Mouse (Mus musculus): Measurements from ENCODE around the gene Syngap1.

Gene Syngap1

GRCm38 (mm10) chr17:26953726-26954125, 12.7 kb downstream of the Syngap1 start:
- DNase-seq (ENCODE audit: low spot score in 2 of 2): no peak

- no peak for DNase-seq (ENCODE audit: low spot score in 2 of 2)
Observed at GRCm38 (mm10) chr17:26956309-26956708, 15.3 kb downstream of the Syngap1 start.

GRCm38 (mm10) chr17:26956895-26957294, 15.8 kb downstream of the Syngap1 start:
- DNase-seq (ENCODE audit: low spot score in 2 of 2): no peak

GRCm38 (mm10) chr17:26957872-26958271, 16.8 kb downstream of the Syngap1 start:
- no peak for DNase-seq (ENCODE audit: low spot score in 2 of 2)

GRCm38 (mm10) chr17:26958880-26959279, 17.8 kb downstream of the Syngap1 start:
- DNase-seq (ENCODE audit: low spot score in 2 of 2): no peak

- no peak for DNase-seq (ENCODE audit: low spot score in 2 of 2)
Observed at GRCm38 (mm10) chr17:26959815-26960214, 18.8 kb downstream of the Syngap1 start.

- DNase-seq (ENCODE audit: low spot score in 2 of 2): no peak
Observed at GRCm38 (mm10) chr17:26961572-26962240, 20.7 kb downstream of the Syngap1 start.

- DNase-seq (ENCODE audit: low spot score in 2 of 2): no peak
Observed at GRCm38 (mm10) chr17:26966993-26967392, 25.9 kb downstream of the Syngap1 start.

- no peak for DNase-seq (ENCODE audit: low spot score in 2 of 2)
Observed at GRCm38 (mm10) chr17:26967477-26967876, 26.4 kb downstream of the Syngap1 start.

GRCm38 (mm10) chr17:26968200-26968611, 27.2 kb downstream of the Syngap1 start:
- no peak for DNase-seq (ENCODE audit: low spot score in 2 of 2)

GRCm38 (mm10) chr17:26969257-26969656, 28.2 kb downstream of the Syngap1 start:
- DNase-seq (ENCODE audit: low spot score in 2 of 2): no peak

GRCm38 (mm10) chr17:26970221-26970620, 29.2 kb downstream of the Syngap1 start:
- DNase-seq (ENCODE audit: low spot score in 2 of 2): no peak

- no peak for DNase-seq (ENCODE audit: low spot score in 2 of 2)
Observed at GRCm38 (mm10) chr17:26971247-26971905, 30.3 kb downstream of the Syngap1 start.

- no peak for DNase-seq (ENCODE audit: low spot score in 2 of 2)
Observed at GRCm38 (mm10) chr17:26972107-26972506, 31.1 kb downstream of the Syngap1 start.

GRCm38 (mm10) chr17:26972703-26973574, 31.9 kb downstream of the Syngap1 start, which contains the start of gene Zbtb9:
Gene Zbtb9, plus strand, starts transcription at chr17:26973167.
- peak; percentile 95 to 97 for DNase-seq (ENCODE audit: low spot score in 2 of 2)

- no peak for DNase-seq (ENCODE audit: low spot score in 2 of 2)
Observed at GRCm38 (mm10) chr17:26974547-26974946, 33.5 kb downstream of the Syngap1 start.

GRCm38 (mm10) chr17:26975415-26975814, 34.4 kb downstream of the Syngap1 start:
- DNase-seq (ENCODE audit: low spot score in 2 of 2): no peak

GRCm38 (mm10) chr17:26977354-26977753, 36.3 kb downstream of the Syngap1 start:
- peak in 1 of 2 experiments; percentile 19 for DNase-seq (ENCODE audit: low spot score in 2 of 2)

- no peak for DNase-seq (ENCODE audit: low spot score in 2 of 2)
Observed at GRCm38 (mm10) chr17:26979426-26979825, 38.4 kb downstream of the Syngap1 start.

GRCm38 (mm10) chr17:26981050-26981449, 40.0 kb downstream of the Syngap1 start:
- peak; percentile 47 to 59 for DNase-seq (ENCODE audit: low spot score in 2 of 2)

- DNase-seq (ENCODE audit: low spot score in 2 of 2): no peak
Observed at GRCm38 (mm10) chr17:26983382-26983781, 42.3 kb downstream of the Syngap1 start.

GRCm38 (mm10) chr17:26985503-26986179, 44.6 kb downstream of the Syngap1 start:
- no peak for DNase-seq (ENCODE audit: low spot score in 2 of 2)
